Comparison of ENCODE assay signal across 25 mouse cellular contexts in the genomic region with DNA sequence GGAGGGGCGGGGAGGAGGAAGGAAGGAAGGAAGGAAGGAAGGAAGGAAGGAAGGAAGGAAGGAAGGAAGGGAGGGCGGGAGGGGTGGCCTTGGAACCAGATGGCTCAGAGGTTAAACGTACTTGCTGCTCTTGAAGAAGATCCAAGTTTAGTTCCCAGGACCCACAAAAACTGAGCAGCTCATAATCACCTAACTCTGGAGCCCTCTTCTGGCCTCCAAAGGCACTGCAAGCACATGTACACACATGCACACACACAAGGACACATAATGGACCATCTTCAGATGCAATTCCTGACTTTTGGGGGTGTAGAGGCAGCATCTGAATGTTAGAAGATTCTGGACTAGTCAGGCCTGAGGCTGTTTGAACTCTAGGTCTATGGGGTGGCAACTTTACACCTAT. TPM values are rescaled to one million over a fixed set of nuclear protein-coding genes. Genes with fewer than 3 reads are reported as not detected.
DNase-seq lines count a peak whose midpoint lies in the region; TF ChIP-seq lines count a peak whose summit lies in the region.
"Had no signal": no experiment of that assay in that cellular context is flagged by ENCODE, and none has a peak within 500 bp of the region (broad histone marks: within the 10 kb centered on the region; RNA-seq: fewer than 3 reads in every experiment).

No protein-coding gene starts in this region.

- 79% methylated on average over 2 of the region's 3 CpGs for WGBS in kidney, adult 2 months

- no peak overlapping the region for H3K27ac ChIP-seq in layer of hippocampus, adult 2 months
- H3K27ac ChIP-seq in kidney, adult 2 months (ENCODE audit: insufficient read depth, low read depth, low read length): no peak overlapping the region
- H3K27ac ChIP-seq: hindbrain, embryonic 12.5 days had no signal

- TF ChIP-seq CTCF in layer of hippocampus, adult 2 months (conservative IDR thresholded peaks at IDR 0.05): peak; percentile 57
- TF ChIP-seq CTCF in kidney, adult 2 months (conservative IDR thresholded peaks at IDR 0.05; ENCODE audit: insufficient read depth, insufficient read length, low read depth, low read length): no peak

- no peaks in the 10 kb centered on the region for H3K27me3 ChIP-seq in kidney, adult 2 months (replicated peaks; ENCODE audit: control insufficient read depth, insufficient read depth, low read length)
- H3K27me3 ChIP-seq: hindbrain, embryonic 12.5 days; Patski had no signal

- H3K36me3 ChIP-seq in kidney, adult 2 months (ENCODE audit: control insufficient read depth, insufficient read depth, low read length): no peaks in the 10 kb centered on the region

- no peaks in the 10 kb centered on the region for H3K4me1 ChIP-seq in kidney, adult 2 months (ENCODE audit: control insufficient read depth, insufficient read depth, low read length)
- H3K4me1 ChIP-seq: hindbrain, embryonic 12.5 days had no signal

- no peak for DNase-seq in layer of hippocampus, adult 2 months (ENCODE audit: low spot score in 2 of 2)
- no peak for DNase-seq in layer of hippocampus, adult 18-20 months (ENCODE audit: low spot score in 2 of 2)
- peak; percentile 15 for DNase-seq in retina, postnatal 1 day
- DNase-seq in retina, embryonic 14.5 days (ENCODE audit: low spot score): no peak
- DNase-seq in R1 (ENCODE audit: low read depth, low spot score): peak; percentile 94
- no peak for DNase-seq in c-Kit-positive CD71-positive TER-119-positive erythroid progenitor cells, embryonic 14.5 days (ENCODE audit: low spot score)
- no peak for DNase-seq in kidney, adult 2 months
- DNase-seq: cerebellum, adult 9-11 months; heart, adult 11 months; kidney, postnatal 14 days; layer of hippocampus, adult 9-11 months; spleen, adult 18-20 months had no signal

- H3K4me3 ChIP-seq in layer of hippocampus, adult 2 months: no peak overlapping the region
- H3K4me3 ChIP-seq in kidney, adult 2 months (ENCODE audit: insufficient read depth, low read depth, low read length): no peak overlapping the region
- H3K4me3 ChIP-seq: hindbrain, embryonic 12.5 days; megakaryocyte, embryonic 14.5 days had no signal

- no peak for TF ChIP-seq POLR2A in kidney, adult 2 months (IDR thresholded peaks at IDR 0.05; ENCODE audit: low read depth, low read length)

RNA-seq across cellular contexts. Expression of a gene that starts 12.8 kb away (rescaled TPM):
- total RNA-seq in layer of hippocampus, adult 2 months (2021): under 1 TPM; 0.13 to 0.22 TPM
- under 1 TPM in 1 of 2 experiments, not detected in 1; 0.15 TPM for total RNA-seq in layer of hippocampus, adult 18-20 months (2021)
- polyA plus RNA-seq in kidney, adult 2 months (2012; rRNA removed): 0.03 and 0.07 TPM in 2 replicates
- total RNA-seq: gastrocnemius, adult 18-20 months had no signal
- polyA plus RNA-seq: Patski had no signal

RNA-seq across cellular contexts. Expression of a gene that starts 13.8 kb away (rescaled TPM):
- not detected for total RNA-seq in layer of hippocampus, adult 2 months (2021)
- total RNA-seq in layer of hippocampus, adult 18-20 months (2021): not detected
- polyA plus RNA-seq in kidney, adult 2 months (2012; rRNA removed): 0.05 TPM in 2 replicates
- total RNA-seq: gastrocnemius, adult 18-20 months; left cerebral cortex, postnatal 10 days had no signal
- polyA plus RNA-seq: forebrain, embryonic 16.5 days; heart, embryonic 14.5 days; hindbrain, embryonic 12.5 days; intestine, embryonic 16.5 days; limb, embryonic 14.5 days; lung, embryonic 16.5 days; midbrain, embryonic 16.5 days; Patski; stomach, embryonic 14.5 days; thymus, postnatal 0 days had no signal

RNA-seq across cellular contexts. Expression of a gene that starts 47.2 kb away (rescaled TPM):
- total RNA-seq in layer of hippocampus, adult 2 months (2021): 10 to 100 TPM; 81.0 to 87.5 TPM
- total RNA-seq in layer of hippocampus, adult 18-20 months (2021): 10 to 100 TPM; 96.2 to 98.2 TPM
- polyA plus RNA-seq in kidney, adult 2 months (2012; rRNA removed): 30.1 and 37.9 TPM in 2 replicates

RNA-seq across cellular contexts. Expression of a gene that starts 57.2 kb away (rescaled TPM):
- 1 to 10 TPM; 5.4 to 6.4 TPM for total RNA-seq in layer of hippocampus, adult 2 months (2021)
- 1 to 10 TPM; 4.8 to 5.7 TPM for total RNA-seq in layer of hippocampus, adult 18-20 months (2021)
- 4.8 and 6.2 TPM in 2 replicates for polyA plus RNA-seq in kidney, adult 2 months (2012; rRNA removed)

Comparison
In these comparisons a context has a peak if more than half of its experiments do, and no peak if none do; other contexts are left out.
1. DNase-seq: peak in retina, postnatal 1 day (single experiment) and R1 (single experiment); none in layer of hippocampus, adult 2 months (0 of 2), layer of hippocampus, adult 18-20 months (0 of 2), retina, embryonic 14.5 days (single experiment), c-Kit-positive CD71-positive TER-119-positive erythroid progenitor cells, embryonic 14.5 days (single experiment) and kidney, adult 2 months (single experiment).